Comparison of ENCODE assay signal across 12 mouse cellular contexts in genomic region chr4:120687282-120687681, GRCm38 (mm10).
"Had no signal": no experiment of that assay in that cellular context is flagged by ENCODE, and none has a peak within 500 bp of the region (broad histone marks: within the 10 kb centered on the region; RNA-seq: fewer than 3 reads in every experiment).

No protein-coding gene starts in this region.

- H3K4me2 ChIP-seq: limb, embryonic 12.5 days; midbrain, embryonic 12.5 days had no signal

- H3K27me3 ChIP-seq: midbrain, embryonic 12.5 days had no signal

- H3K36me3 ChIP-seq: limb, embryonic 12.5 days; midbrain, embryonic 12.5 days had no signal

- ATAC-seq: midbrain, embryonic 16.5 days had no signal

- H3K9ac ChIP-seq: limb, embryonic 12.5 days; liver, embryonic 14.5 days; midbrain, embryonic 12.5 days had no signal

- H3K27ac ChIP-seq: limb, embryonic 12.5 days; liver, embryonic 14.5 days; midbrain, embryonic 12.5 days had no signal

- H3K4me3 ChIP-seq: limb, embryonic 12.5 days; midbrain, embryonic 12.5 days had no signal

- H3K9me3 ChIP-seq: limb, embryonic 12.5 days; midbrain, embryonic 12.5 days had no signal

- DNase-seq: kidney, adult 2 months; kidney, postnatal 25 days; layer of hippocampus, postnatal 36 days; lung, adult 18-20 months; lung, postnatal 10 days; right cerebral cortex, adult 18-20 months; right cerebral cortex, postnatal 25 days; thymus, postnatal 4 days had no signal
